ENCODE assay signal across 8 mouse cellular contexts in genomic region chr4:152177537-152178343, GRCm38 (mm10). TPM values are rescaled to one million over a fixed set of nuclear protein-coding genes. Genes with fewer than 3 reads are reported as not detected.
A peak's percentile ranks its signal among the peaks of the same experiment; 100 is the strongest.
DNase-seq lines count a peak whose midpoint lies in the region; ATAC-seq lines count a peak whose summit lies in the region.

Acot7 (plus strand) TSS chr4:152178134.

- peaks cover 23% of the 10 kb centered on the region; the same call in 1 of the 2 replicates for H3K27me3 ChIP-seq in hindbrain, embryonic 14.5 days (ENCODE audit: control insufficient read depth, insufficient read depth, low read length)

- H3K9me3 ChIP-seq in hindbrain, embryonic 14.5 days (ENCODE audit: control insufficient read depth, low read length): no peaks in the 10 kb centered on the region

- 0 out of 2 replicates have a peak, but pooled peaks cover 4% of the 10 kb centered on the region for H3K36me3 ChIP-seq in hindbrain, embryonic 14.5 days (replicated peaks; ENCODE audit: control insufficient read depth, insufficient read depth)

- peaks cover 20% of the 10 kb centered on the region; the same call in 1 of the 2 replicates for H3K4me1 ChIP-seq in hindbrain, embryonic 14.5 days (replicated peaks; ENCODE audit: control insufficient read depth, insufficient read depth, low read length)

- peak within 1 kb of the TSS; percentile 94 for H3K4me2 ChIP-seq in hindbrain, embryonic 14.5 days (replicated peaks)

- peak; percentile 96 for ATAC-seq in hindbrain, embryonic 14.5 days (ENCODE audit: low FRiP score)

- WGBS in hindbrain, embryonic 14.5 days: under 1% methylated on average over 86 of the region's 108 CpGs

- DNase-seq in T-cell, adult 2 months (ENCODE audit: low spot score): peak; percentile 87
- DNase-seq in cerebellum, postnatal 36 days: peak; percentile 90 to 96
- DNase-seq in frontal cortex, postnatal 36 days (ENCODE audit: low spot score in 2 of 2): peak; percentile 84 to 89
- peak; percentile 95 for DNase-seq in hindbrain, embryonic 14.5 days (ENCODE audit: low spot score)
- DNase-seq in layer of hippocampus, postnatal 36 days: peak; percentile 90 to 91
- peak; percentile 91 for DNase-seq in lung, postnatal 25 days (ENCODE audit: low spot score)
- DNase-seq in retina, adult 2 months (ENCODE audit: low read depth, low spot score): peak; percentile 83
- DNase-seq in thymus, postnatal 25 days: peak; percentile 92

- H3K9ac ChIP-seq in hindbrain, embryonic 14.5 days: peak within 1 kb of the TSS; percentile 82

- peak within 1 kb of the TSS; percentile 87 for H3K27ac ChIP-seq in hindbrain, embryonic 14.5 days

- H3K4me3 ChIP-seq in hindbrain, embryonic 14.5 days (replicated peaks; ENCODE audit: low read length): peak within 1 kb of the TSS; percentile 86

RNA-seq across cellular contexts. Expression of gene Acot7, which starts in this region (rescaled TPM):
- 352 and 396 TPM in 2 replicates for polyA plus RNA-seq in hindbrain, embryonic 14.5 days (2014; fragmentation: Nextera tagmentation; extraction: Ambion mirVana)
- 100 to 1,000 TPM; 331 to 345 TPM for total RNA-seq in layer of hippocampus, postnatal 36 days (2021)

Comparison
In these comparisons a context has a peak if more than half of its experiments do, and no peak if none do; other contexts are left out.
1. Peak in every context shown above with its lines: DNase-seq, ATAC-seq, H3K4me3 ChIP-seq and H3K27ac ChIP-seq.